Mouse (Mus musculus) lung, adult 2 months (tissue): ENCODE results near the gene Nlk. TPM values are rescaled to one million over a fixed set of nuclear protein-coding genes. Genes with fewer than 3 reads are reported as not detected.
"Not testable (repeated sequence)": the region's sequence is repeated elsewhere in the genome, so short reads cannot be mapped to it uniquely, and the experiment has no call there.

Source experiments
- DNase-seq: peaks from one replicate; pipeline ENCODE4 v3.0.0; 2022
- H3K4me1 ChIP-seq: fragments of 200-500 bp; 2 replicates; pipeline ENCODE4 v1.6.1; 2011; ENCODE audit warnings: low read length; ENCODE audit not compliant: control insufficient read depth, insufficient read depth
- H3K4me3 ChIP-seq: fragments of 200-500 bp; replicated peaks from 2 replicates; pipeline ENCODE3; 2011; ENCODE audit warnings: low read depth, mild to moderate bottlenecking, control low read depth, low read length; ENCODE audit errors: extremely low read depth
- CTCF ChIP-seq: fragments of 200-500 bp; IDR thresholded peaks from 2 replicates; pipeline ENCODE4 v1.5.1; 2011; ENCODE audit warnings: mild to moderate bottlenecking, low read length, control low read depth; ENCODE audit not compliant: insufficient read depth
- POLR2A ChIP-seq: fragments of 200-500 bp; IDR thresholded peaks from 2 replicates; pipeline ENCODE4 v1.6.1; 2011; ENCODE audit warnings: low read depth, mild to moderate bottlenecking, control low read depth, low read length, borderline replicate concordance; ENCODE audit errors: extremely low read depth
- WGBS: fragments of 180-500 bp; shearing (Covaris S2); methylation state at CpG from one replicate; pipeline ENCODE4 v1.1.7; 2018; 5-methylcytosine and 5-hydroxymethylcytosine counted together
- polyA plus RNA-seq: library from polyadenylated mRNA; depleted of rRNA; stranded (reverse); fragments of >200 nt; gene quantifications from 2 replicates; pipeline ENCODE4 v1.2.3, GENCODE M21; 2012

Gene Nlk
- polyA plus RNA-seq, 1 experiment: 24.3 TPM

GRCm38 (mm10) chr11:78582848-78583247 lies 114.3 kb downstream of the Nlk start:
- TF ChIP-seq POLR2A (no peak), CTCF (no peak)
- Histone ChIP-seq H3K4me3 (no peak overlapping the region), H3K4me1 (no peaks in the 10 kb centered on the region)
- DNase-seq: no peak
- WGBS: 80% methylated on average over 6 of the region's 6 CpGs

- no peak for DNase-seq
- Histone ChIP-seq H3K4me3 (no peak overlapping the region), H3K4me1 (no peaks in the 10 kb centered on the region; the same call in 1 of the 2 replicates)
- WGBS: 45% methylated on average over 2 of the region's 2 CpGs
- TF ChIP-seq CTCF (no peak), POLR2A (no peak)
Observed at GRCm38 (mm10) chr11:78574975-78575374, 122.2 kb downstream of the Nlk start.

DNA sequence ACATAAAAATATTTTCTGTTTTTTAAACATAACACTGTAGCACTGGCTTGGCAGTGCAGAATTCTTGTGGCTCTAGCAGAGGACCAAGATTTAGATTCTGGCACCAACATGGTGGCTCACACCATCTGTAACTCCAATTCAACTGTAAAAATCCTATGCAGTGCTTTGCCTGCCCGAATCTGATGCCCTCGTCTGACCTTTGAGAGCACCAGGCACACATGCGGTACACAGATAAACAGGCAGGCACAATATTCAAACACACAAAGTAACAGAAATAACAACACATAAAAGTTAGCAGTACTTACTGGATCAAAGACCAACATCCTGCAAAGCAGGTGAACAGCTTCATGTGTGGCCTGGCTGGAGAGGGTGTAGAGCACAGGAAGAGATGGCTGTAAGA lies 122.6 kb downstream of the Nlk start:
- TF ChIP-seq CTCF: no peak
- TF ChIP-seq POLR2A: no peak
- Histone ChIP-seq H3K4me1 (peaks cover 4% of the 10 kb centered on the region), H3K4me3 (no peak overlapping the region)
- no peak for DNase-seq
- 82% methylated on average over 3 of the region's 3 CpGs for WGBS

DNA sequence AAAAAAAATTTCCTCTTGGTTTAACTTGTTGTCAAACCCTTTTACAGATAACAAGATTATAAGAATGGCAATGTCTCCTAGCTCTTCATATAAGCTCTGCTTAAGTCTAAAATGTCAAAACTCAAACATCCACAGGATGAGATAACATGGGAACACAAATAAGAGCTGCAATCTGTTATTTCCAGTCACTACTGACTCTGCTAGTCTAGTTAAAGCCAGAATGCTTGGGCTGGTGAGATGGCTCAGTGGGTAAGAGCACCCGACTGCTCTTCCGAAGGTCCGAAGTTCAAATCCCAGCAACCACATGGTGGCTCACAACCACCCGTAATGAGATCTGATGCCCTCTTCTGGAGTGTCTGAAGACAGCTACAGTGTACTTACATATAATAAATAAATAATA lies 123.1 kb downstream of the Nlk start:
- not testable (repeated sequence) for H3K4me3 ChIP-seq, H3K4me1 ChIP-seq, DNase-seq
- 96% methylated on average over 4 of the region's 4 CpGs for WGBS

- Histone ChIP-seq H3K4me3 (no peak overlapping the region), H3K4me1 (peaks cover 6% of the 10 kb centered on the region)
- WGBS: 76% methylated on average over 6 of the region's 6 CpGs
- DNase-seq: no peak
- TF ChIP-seq CTCF: no peak
- no peak for TF ChIP-seq POLR2A
Observed at GRCm38 (mm10) chr11:78571854-78572253, 125.3 kb downstream of the Nlk start.

DNA sequence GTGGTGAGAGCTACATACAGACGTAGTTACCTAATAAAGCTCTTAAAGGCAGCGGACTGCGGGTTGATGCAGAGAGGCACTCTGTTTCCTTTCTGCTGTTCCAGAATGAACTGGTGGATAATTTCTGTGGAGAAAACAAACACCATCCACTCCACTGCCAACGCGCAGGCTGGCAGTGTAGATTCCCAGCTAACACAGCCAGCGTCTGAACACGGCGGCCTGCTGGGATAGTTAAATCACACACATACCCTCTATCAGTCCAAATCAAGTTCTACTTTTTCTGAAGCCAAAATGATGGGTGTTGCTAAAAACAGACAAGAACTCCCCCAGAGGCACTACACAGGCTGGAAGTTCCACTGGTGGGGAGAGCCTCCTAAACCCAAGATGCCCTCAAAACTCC lies 125.7 kb downstream of the Nlk start:
- Histone ChIP-seq H3K4me1 (peaks cover 6% of the 10 kb centered on the region), H3K4me3 (no peak overlapping the region)
- 97% methylated on average over 8 of the region's 8 CpGs for whole genome bisulfite sequencing
- TF ChIP-seq POLR2A: no peak
- no peak for TF ChIP-seq CTCF
- DNase-seq: no peak

GRCm38 (mm10) chr11:78569806-78570205 lies 127.4 kb downstream of the Nlk start:
- TF ChIP-seq POLR2A: no peak
- no peak for TF ChIP-seq CTCF
- H3K4me3 ChIP-seq: no peak overlapping the region
- no peak for DNase-seq
- 50% methylated on average over 3 of the region's 3 CpGs for whole genome bisulfite sequencing
- peaks cover 8% of the 10 kb centered on the region for H3K4me1 ChIP-seq

- Histone ChIP-seq H3K4me1 (peaks cover 8% of the 10 kb centered on the region), H3K4me3 (no peak overlapping the region)
- 87% methylated on average over 10 of the region's 10 CpGs for WGBS
- no peak for TF ChIP-seq POLR2A
- no peak for DNase-seq
Observed at GRCm38 (mm10) chr11:78568827-78569226, 128.3 kb downstream of the Nlk start.

GRCm38 (mm10) chr11:78567614-78568013 lies 129.6 kb downstream of the Nlk start:
- 77% methylated on average over 6 of the region's 6 CpGs for WGBS
- peaks cover 8% of the 10 kb centered on the region for H3K4me1 ChIP-seq
- DNase-seq: no peak
- no peak overlapping the region for H3K4me3 ChIP-seq
- no peak for TF ChIP-seq CTCF
- TF ChIP-seq POLR2A: no peak

DNA sequence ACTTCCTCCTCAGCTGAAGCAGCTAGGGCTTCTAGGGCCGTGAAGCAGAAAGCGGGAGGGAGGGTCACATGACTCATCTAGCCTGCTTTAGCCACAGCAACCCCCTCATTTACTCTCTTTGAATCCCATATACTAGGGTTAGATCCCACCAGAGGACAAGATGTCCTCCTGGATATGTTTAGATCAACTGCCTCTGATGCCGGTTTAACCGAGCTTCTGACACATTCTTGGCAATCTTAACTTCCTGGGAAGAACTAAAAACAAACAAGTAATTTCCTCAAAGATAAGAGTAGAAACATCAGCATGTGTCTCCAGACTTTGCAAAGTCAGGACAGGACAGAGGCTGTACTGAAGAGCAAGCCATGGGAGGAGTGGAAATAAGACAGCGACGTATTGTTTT lies 130.4 kb downstream of the Nlk start:
- peak; percentile 20 for DNase-seq
- WGBS: 25% methylated on average over 6 of the region's 6 CpGs

DNA sequence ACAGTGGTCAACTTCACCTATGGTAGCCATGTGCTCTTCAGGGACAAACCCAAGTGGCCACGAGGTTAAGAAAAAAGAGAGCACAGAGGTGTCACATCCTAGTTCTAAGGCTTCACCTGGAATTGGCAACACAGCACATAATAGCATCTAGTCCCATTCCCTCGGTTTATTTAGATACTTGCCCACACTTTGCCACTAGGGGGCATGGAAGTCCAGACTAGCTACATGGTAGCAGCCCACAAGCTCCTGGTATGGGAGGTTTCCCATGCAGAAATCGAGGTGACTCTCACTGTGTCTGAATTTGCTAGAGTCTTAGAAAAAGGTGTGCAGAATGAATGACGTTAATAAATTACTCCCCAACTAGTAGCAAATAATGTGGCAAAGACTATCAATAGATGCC lies 136.7 kb downstream of the Nlk start:
- DNase-seq: peak; percentile 37
- Histone ChIP-seq H3K4me3 (no peak overlapping the region), H3K4me1 (no peaks in the 10 kb centered on the region)
- WGBS: 11% methylated on average over 4 of the region's 4 CpGs
- TF ChIP-seq CTCF (peak; percentile 75), POLR2A (no peak)

More for the DNA sequence above, 130.4 kb downstream of the Nlk start:
- Histone ChIP-seq H3K4me1 (peaks cover 8% of the 10 kb centered on the region), H3K4me3 (no peak overlapping the region)
- TF ChIP-seq POLR2A (no peak; the same call in 1 of the 2 replicates), CTCF (no peak)

DNA sequence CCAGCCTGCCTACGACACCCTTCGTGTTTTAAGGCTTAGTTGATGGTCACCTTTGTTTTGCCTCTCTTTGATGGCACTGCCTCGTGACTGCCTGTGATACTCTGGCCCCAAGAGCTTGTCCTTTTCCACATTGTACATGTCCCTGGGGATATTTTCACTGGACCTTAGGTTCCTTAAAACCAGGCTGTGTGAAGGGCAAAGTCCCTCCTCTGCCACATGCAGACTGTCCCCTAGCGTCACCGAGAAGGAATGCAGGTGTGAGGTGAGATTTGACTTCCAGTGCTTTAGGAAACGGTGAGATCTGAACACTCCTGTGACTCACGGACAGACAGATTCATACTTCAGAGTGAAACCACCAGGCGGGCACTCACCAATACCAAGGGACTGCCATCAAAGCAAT lies 139.9 kb downstream of the Nlk start:
- no peak for DNase-seq
- WGBS: 57% methylated on average over 8 of the region's 8 CpGs

More for the DNA sequence above, 139.9 kb downstream of the Nlk start:
- TF ChIP-seq POLR2A (no peak), CTCF (peak; percentile 69)
- H3K4me3 ChIP-seq: no peak overlapping the region
- H3K4me1 ChIP-seq: no peaks in the 10 kb centered on the region
